ENCODE assay signal across 8 mouse cellular contexts in the genomic region with DNA sequence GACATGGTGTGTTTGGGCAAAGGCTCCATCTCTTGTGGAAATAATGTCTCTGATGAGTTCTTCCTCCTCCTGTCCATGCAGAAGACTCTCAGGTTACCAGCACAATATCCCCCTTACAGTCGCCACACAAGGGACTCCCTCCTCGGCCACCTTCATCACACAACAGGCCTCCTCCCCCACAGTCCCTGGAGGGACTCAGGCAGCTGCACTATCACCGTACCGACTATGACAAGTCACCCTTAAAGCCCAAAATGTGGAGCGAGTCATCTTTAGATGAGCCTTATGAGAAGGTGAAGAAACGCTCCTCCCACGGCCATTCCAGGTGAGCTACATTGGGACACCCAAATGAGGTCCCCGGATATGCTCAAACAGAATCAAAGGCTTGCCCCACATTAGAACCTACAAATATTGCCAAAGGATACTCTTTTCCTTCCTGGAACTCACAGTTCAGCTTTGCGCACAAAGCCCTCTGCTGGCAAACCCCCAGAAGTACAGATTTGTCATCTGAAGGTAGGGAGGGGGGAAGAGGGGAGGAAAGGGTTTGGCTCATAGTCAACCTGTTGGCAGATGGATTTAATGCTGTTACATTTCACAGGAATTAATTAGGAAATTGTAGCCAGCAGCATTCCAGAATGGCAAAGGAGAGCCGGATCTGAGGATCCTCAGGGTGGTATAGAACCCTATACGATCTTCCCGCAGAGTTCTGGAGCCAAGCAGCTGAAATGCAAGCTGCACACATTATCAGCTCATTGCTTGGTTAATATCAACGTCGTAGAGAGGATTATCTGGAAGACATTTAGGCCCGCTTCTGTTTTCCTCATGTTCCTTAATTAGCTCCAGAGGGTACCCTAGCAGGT. TPM values are rescaled to one million over a fixed set of nuclear protein-coding genes. Genes with fewer than 3 reads are reported as not detected.
DNase-seq lines count a peak whose midpoint lies in the region; ATAC-seq and TF ChIP-seq lines count a peak whose summit lies in the region.

No protein-coding gene starts in this region.

- WGBS in kidney, embryonic 14.5 days = 51% methylated on average over 15 of the region's 15 CpGs
- 27% methylated on average over 15 of the region's 15 CpGs for WGBS in limb, embryonic 14.5 days

- peak; percentile 57 for DNase-seq in CD4-positive, CD25-positive, alpha-beta regulatory T cell, adult 2 months (ENCODE audit: low read depth, low spot score)
- DNase-seq in R1 (ENCODE audit: low read depth, low spot score) = peak; percentile 74
- peak; percentile 90 to 92 for DNase-seq in cerebellum, postnatal 14 days
- peak; percentile 67 for DNase-seq in gastrocnemius, postnatal 10 days
- DNase-seq in limb, embryonic 14.5 days (ENCODE audit: low spot score) = peak; percentile 82
- DNase-seq in neural tube, embryonic 10.5 days (ENCODE audit: extremely low spot score, low spot score) = peak; percentile 56
- DNase-seq in thymus, postnatal 4 days = peak; percentile 68

- H3K27ac ChIP-seq in kidney, embryonic 14.5 days (ENCODE audit: low read depth, low read length) = 0 out of 2 replicates have a peak overlapping the region, but pooled peaks have one; percentile 7
- no peak overlapping the region for H3K27ac ChIP-seq in limb, embryonic 14.5 days (replicated peaks; ENCODE audit: low read depth, low read length)

- no peaks in the 10 kb centered on the region for H3K27me3 ChIP-seq in kidney, embryonic 14.5 days (ENCODE audit: control insufficient read depth, insufficient read depth, low read length)
- H3K27me3 ChIP-seq in limb, embryonic 14.5 days (ENCODE audit: control insufficient read depth, insufficient read depth, low read length) = no peaks in the 10 kb centered on the region

- H3K4me1 ChIP-seq in kidney, embryonic 14.5 days (ENCODE audit: control insufficient read depth, insufficient read depth, low read length) = peaks cover 6% of the 10 kb centered on the region; the same call in 1 of the 2 replicates
- H3K4me1 ChIP-seq in limb, embryonic 14.5 days (ENCODE audit: control insufficient read depth, insufficient read depth, low read length) = peaks cover 21% of the 10 kb centered on the region; the same call in 1 of the 2 replicates

- H3K36me3 ChIP-seq in kidney, embryonic 14.5 days (ENCODE audit: control insufficient read depth, insufficient read depth, low read length) = peaks cover 82% of the 10 kb centered on the region
- peaks cover 86% of the 10 kb centered on the region for H3K36me3 ChIP-seq in limb, embryonic 14.5 days (ENCODE audit: control insufficient read depth, insufficient read depth, low read length)

- H3K9me3 ChIP-seq in kidney, embryonic 14.5 days (ENCODE audit: control insufficient read depth, low read length) = no peaks in the 10 kb centered on the region
- H3K9me3 ChIP-seq in limb, embryonic 14.5 days (ENCODE audit: control insufficient read depth, low read length) = no peaks in the 10 kb centered on the region

- H3K4me2 ChIP-seq in kidney, embryonic 14.5 days (replicated peaks; ENCODE audit: low read depth, low read length) = no peak overlapping the region
- H3K4me2 ChIP-seq in limb, embryonic 14.5 days (replicated peaks; ENCODE audit: low read depth, low read length, severe bottlenecking) = no peak overlapping the region

- H3K9ac ChIP-seq in kidney, embryonic 14.5 days (ENCODE audit: low read depth, low read length) = no peak overlapping the region; the same call in 1 of the 2 replicates
- no peak overlapping the region for H3K9ac ChIP-seq in limb, embryonic 14.5 days (ENCODE audit: low read depth, low read length, severe bottlenecking)

- ATAC-seq in kidney, embryonic 14.5 days (ENCODE audit: low FRiP score, low TSS enrichment) = peak; percentile 53; the same call in 1 of the 2 replicates
- peak; percentile 56; the same call in 1 of the 2 replicates for ATAC-seq in limb, embryonic 14.5 days (ENCODE audit: low FRiP score, low read depth)

- H3K4me3 ChIP-seq in kidney, embryonic 14.5 days (ENCODE audit: low read length) = no peak overlapping the region
- no peak overlapping the region for H3K4me3 ChIP-seq in limb, embryonic 14.5 days (replicated peaks; ENCODE audit: low read length)

- no peak for TF ChIP-seq POLR2A in limb, embryonic 14.5 days (IDR thresholded peaks at IDR 0.05; ENCODE audit: borderline replicate concordance, extremely low read depth, insufficient read depth, insufficient read length)

RNA-seq across cellular contexts. Expression of gene Prpf18, which starts 50.7 kb away (rescaled TPM):
- total RNA-seq in gastrocnemius, postnatal 10 days (2021) = 10 to 100 TPM; 34.3 to 35.4 TPM
- polyA plus RNA-seq in kidney, embryonic 14.5 days (2014; fragmentation: Nextera tagmentation; extraction: Ambion mirVana) = 20.4 and 38.8 TPM in 2 replicates
- polyA plus RNA-seq in limb, embryonic 14.5 days (2012; rRNA removed) = 22.7 and 26.2 TPM in 2 replicates
- polyA plus RNA-seq in limb, embryonic 14.5 days (2014; fragmentation: Nextera tagmentation; extraction: Ambion mirVana) = 28.0 and 34.1 TPM in 2 replicates
